Mouse (Mus musculus): ENCODE measurements around the gene Gm17019.
"Not testable (repeated sequence)": the region's sequence is repeated elsewhere in the genome, so short reads cannot be mapped to it uniquely, and the experiment has no call there.

Gm17019 gene

DNA sequence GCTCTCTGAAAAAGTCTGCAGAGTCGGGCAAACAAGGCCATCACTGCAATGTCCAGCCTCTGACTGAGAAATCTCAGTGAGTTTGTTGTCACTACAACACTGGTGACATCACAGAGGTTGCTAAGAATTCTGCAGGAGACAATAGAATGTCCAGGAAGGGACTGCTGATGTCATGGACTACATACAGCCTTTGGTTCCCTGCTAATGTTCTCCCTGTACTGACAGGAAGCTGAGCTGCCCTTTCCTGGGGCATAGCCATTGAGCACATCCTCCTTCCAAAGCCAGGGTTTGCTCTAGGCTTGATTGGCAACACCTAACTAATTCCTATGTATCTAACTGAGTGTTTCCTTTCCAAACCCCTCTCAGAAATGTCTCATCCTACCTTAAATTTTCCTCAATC lies at the start of gene Gm17019:
Gm17019 (minus strand) TSS at position 101 of the 400 bp plus-strand sequence.
- DNase-seq (ENCODE audit: low spot score in 2 of 2): not testable (repeated sequence)

GRCm38 (mm10) chr5:15062385-15062715 lies 29.6 kb upstream of the Gm17019 start:
- not testable (repeated sequence) for DNase-seq (ENCODE audit: low spot score in 2 of 2)

DNA sequence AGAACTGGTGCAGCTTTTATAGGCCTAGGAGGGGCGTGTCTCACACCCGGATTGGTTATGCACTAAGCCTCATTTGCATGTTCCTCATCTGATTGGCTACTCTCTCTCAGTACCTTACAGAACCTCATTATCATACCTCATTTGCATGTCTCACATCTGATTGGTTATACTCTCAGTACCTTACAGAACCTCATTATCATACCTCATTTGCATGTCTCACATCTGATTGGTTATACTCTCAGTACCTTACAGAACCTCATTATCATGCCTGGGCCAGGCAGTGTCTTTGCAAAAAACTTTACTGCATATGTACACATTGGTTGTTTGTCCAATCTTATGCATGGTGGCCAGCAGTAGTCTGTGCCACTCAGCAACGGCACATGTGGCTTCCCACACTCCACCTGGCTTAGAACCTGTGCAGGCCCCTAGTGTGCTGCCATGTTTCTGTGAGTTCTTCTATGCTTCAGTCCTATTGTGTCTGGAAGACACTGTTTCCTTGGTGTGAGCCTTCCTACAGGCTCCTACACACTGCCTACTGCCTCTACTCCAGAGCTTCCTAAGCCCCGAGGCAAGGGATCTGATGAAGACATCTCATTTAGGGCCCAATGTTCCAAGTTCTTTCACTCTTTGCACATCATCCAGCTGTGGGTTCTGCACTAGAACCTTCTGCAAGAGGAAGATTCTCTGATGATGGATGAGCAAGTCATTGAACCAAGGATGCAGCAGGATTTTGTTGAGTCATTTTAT lies 29.0 kb upstream of the Gm17019 start:
- not testable (repeated sequence) for DNase-seq (ENCODE audit: low spot score in 2 of 2)

DNA sequence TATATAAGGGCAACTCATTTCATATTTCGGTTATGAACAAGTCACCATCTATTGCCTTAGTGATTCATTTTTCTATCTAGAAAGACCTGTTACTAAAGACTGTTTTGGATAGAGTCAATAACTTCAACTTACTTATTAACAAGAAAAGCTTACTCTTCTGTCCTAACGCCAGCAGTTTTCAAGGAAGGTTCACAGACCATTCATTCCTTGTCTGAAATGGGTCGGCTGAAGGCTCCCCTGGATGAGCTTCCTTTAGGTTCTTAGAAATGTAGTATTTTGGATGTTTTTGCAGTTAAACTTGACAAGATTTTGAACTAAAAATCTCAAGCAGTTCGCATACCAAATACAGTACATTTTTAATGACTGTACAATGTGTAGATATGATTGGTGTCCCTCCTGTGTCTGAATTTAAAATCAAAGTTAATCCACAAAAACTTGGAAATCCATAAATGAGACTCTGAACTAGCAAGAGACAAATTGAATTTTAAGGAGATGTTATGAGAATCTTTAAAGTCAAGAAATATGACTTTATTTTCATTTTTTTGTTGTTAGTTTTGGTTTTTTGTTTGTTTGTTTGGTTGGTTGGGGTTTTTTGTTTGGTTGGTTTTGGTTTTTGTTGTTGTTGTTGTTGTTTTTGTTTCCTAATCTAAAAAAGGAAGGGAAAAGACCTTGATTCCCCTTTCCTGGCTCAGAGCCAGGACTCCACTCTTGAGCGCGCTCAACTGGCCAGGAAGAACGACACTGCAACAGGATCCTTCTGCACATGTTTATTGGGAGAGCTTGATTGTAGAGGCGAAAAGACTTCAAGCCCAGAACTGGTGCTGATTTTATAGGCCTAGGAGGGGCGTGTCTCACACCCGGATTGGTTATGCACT lies 21.6 kb upstream of the Gm17019 start:
- DNase-seq (ENCODE audit: low spot score in 2 of 2): not testable (repeated sequence)

- not testable (repeated sequence) for DNase-seq (ENCODE audit: low spot score in 2 of 2)
These were observed 20.8 kb upstream of the Gm17019 start for GRCm38 (mm10) chr5:15053606-15053962.

GRCm38 (mm10) chr5:15052945-15053605 lies 20.3 kb upstream of the Gm17019 start:
- not testable (repeated sequence) for DNase-seq (ENCODE audit: low spot score in 2 of 2)

DNA sequence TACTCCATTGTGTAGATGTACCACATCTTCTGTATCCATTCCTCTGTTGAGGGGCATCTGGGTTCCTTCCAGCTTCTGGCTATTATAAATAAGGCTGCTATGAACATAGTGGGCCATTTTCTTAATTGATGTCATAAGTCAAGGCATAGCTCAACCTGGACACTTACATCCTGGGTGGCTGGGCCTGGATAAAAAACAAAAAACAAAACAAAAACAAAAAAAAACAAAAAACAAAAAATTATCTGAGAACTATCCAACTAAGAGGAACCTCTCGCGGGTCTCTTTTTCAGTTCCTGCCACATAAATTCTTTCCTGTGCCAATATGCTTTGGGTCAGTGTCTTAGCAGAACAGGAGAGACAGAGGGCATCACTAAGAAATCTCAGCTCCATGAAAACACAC lies 18.0 kb upstream of the Gm17019 start:
- not testable (repeated sequence) for DNase-seq (ENCODE audit: low spot score in 2 of 2)

- not testable (repeated sequence) for DNase-seq (ENCODE audit: low spot score in 2 of 2)
These were observed 12.3 kb upstream of the Gm17019 start for GRCm38 (mm10) chr5:15044830-15045767.

GRCm38 (mm10) chr5:15040784-15041183 lies 8.0 kb upstream of the Gm17019 start:
- DNase-seq (ENCODE audit: low spot score in 2 of 2): not testable (repeated sequence)

- DNase-seq (ENCODE audit: low spot score in 2 of 2): not testable (repeated sequence)
These were observed 7.2 kb upstream of the Gm17019 start for GRCm38 (mm10) chr5:15039984-15040383.

DNA sequence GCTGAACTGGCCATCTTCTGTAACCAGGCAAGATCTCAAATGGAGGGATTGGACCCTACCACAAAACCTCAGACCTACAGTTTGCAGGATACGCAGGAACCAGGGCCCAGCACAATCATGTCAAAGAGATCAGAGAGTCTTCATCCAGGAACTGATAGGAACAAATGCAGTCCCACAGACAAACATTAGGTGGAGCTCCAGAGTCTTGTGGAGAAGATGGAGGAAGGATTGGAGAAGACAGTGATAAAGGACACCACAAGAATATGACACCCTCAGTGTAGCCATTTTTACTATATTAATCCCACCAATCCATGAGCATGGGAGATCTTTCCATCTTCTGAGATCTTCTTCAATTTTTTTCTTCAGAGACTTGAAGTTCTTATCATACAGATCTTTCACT lies 8.5 kb downstream of the Gm17019 start:
- DNase-seq (ENCODE audit: low spot score in 2 of 2): not testable (repeated sequence)

GRCm38 (mm10) chr5:15020067-15020466 lies 12.7 kb downstream of the Gm17019 start:
- DNase-seq (ENCODE audit: low spot score in 2 of 2): not testable (repeated sequence)

- not testable (repeated sequence) for DNase-seq (ENCODE audit: low spot score in 2 of 2)
These were observed 21.9 kb downstream of the Gm17019 start for GRCm38 (mm10) chr5:15010639-15011582.

DNA sequence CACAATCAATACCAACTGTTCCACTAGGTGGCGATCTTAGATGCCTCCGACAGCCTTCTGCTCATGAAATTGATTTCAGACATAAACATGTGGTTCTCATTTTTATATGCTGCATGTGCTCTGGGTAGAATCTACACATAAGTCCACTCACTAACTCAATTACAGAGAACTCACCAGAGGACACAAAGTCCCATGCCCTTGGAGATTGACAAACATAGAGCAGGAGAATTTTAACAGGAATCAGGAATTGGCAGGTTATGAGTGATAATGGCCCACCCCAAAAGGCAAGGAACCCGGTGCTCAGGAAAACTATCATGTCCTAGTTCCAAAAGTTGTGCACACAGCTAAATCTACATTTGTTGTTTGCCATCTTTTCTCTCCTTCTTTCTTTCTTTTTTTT lies 25.9 kb downstream of the Gm17019 start:
- DNase-seq (ENCODE audit: low spot score in 2 of 2): not testable (repeated sequence)

GRCm38 (mm10) chr5:15006288-15006687 lies 26.5 kb downstream of the Gm17019 start:
- DNase-seq (ENCODE audit: low spot score in 2 of 2): not testable (repeated sequence)

GRCm38 (mm10) chr5:15005584-15005983 lies 27.2 kb downstream of the Gm17019 start:
- not testable (repeated sequence) for DNase-seq (ENCODE audit: low spot score in 2 of 2)

GRCm38 (mm10) chr5:15004569-15005562 lies 27.9 kb downstream of the Gm17019 start:
- DNase-seq (ENCODE audit: low spot score in 2 of 2): not testable (repeated sequence)

DNA sequence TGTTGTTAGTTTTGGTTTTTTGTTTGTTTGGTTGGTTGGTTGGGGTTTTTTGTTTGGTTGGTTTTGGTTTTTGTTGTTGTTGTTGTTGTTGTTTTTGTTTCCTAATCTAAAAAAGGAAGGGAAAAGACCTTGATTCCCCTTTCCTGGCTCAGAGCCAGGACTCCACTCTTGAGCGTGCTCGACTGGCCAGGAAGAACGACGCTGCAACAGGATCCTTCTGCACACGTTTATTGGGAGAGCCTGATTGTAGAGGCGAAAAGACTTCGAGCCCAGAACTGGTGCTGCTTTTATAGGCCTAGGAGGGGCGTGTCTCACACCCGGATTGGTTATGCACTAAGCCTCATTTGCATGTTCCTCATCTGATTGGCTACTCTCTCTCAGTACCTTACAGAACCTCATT lies 34.7 kb downstream of the Gm17019 start:
- not testable (repeated sequence) for DNase-seq (ENCODE audit: low spot score in 2 of 2)

DNA sequence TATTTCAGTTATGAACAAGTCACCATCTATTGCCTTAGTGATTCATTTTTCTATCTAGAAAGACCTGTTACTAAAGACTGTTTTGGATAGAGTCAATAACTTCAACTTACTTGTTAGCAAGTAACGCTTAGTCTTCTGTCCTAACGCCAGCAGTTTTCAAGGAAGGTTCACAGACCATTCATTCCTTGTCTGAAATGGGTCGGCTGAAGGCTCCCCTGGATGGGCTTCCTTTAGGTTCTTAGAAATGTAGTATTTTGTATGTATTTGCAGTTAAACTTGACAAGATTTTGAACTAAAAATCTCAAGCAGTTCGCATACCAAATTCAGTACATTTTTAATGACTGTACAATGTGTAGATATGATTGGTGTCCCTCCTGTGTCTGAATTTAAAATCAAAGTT lies 35.2 kb downstream of the Gm17019 start:
- DNase-seq (ENCODE audit: low spot score in 2 of 2): not testable (repeated sequence)
